ENCODE assay signal across 8 mouse cellular contexts in genomic region chr17:56008356-56009087, GRCm38 (mm10). TPM values are rescaled to one million over a fixed set of nuclear protein-coding genes. Genes with fewer than 3 reads are reported as not detected.
A peak's percentile ranks its signal among the peaks of the same experiment; 100 is the strongest.
DNase-seq lines count a peak whose midpoint lies in the region; ATAC-seq lines count a peak whose summit lies in the region.

No protein-coding gene starts in this region.

- under 1% methylated on average over 21 of the region's 21 CpGs for WGBS in heart, embryonic 10.5 days
- under 1% methylated on average over 21 of the region's 21 CpGs for WGBS in kidney, embryonic 15.5 days

- H3K9me3 ChIP-seq in heart, embryonic 10.5 days = no peaks in the 10 kb centered on the region
- no peaks in the 10 kb centered on the region for H3K9me3 ChIP-seq in kidney, embryonic 15.5 days (replicated peaks)

- peak overlapping the region; percentile 88 for H3K27ac ChIP-seq in heart, embryonic 10.5 days
- H3K27ac ChIP-seq in kidney, embryonic 15.5 days = peak overlapping the region; percentile 97

- peaks cover 37% of the 10 kb centered on the region for H3K4me1 ChIP-seq in heart, embryonic 10.5 days
- H3K4me1 ChIP-seq in kidney, embryonic 15.5 days = peaks cover 37% of the 10 kb centered on the region

- peak; percentile 87 for ATAC-seq in erythroblast, adult 5-6 weeks (replicated peaks; ENCODE audit: low FRiP score, poor library complexity, severe bottlenecking)
- ATAC-seq in kidney, embryonic 15.5 days (replicated peaks; ENCODE audit: low FRiP score) = peak; percentile 93
- ATAC-seq in monocyte, adult 5-6 weeks (replicated peaks; ENCODE audit: insufficient number of reproducible peaks, low FRiP score, low TSS enrichment, poor library complexity, severe bottlenecking) = peak; percentile 88

- H3K36me3 ChIP-seq in heart, embryonic 10.5 days = peaks cover 26% of the 10 kb centered on the region
- H3K36me3 ChIP-seq in kidney, embryonic 15.5 days = peaks cover 23% of the 10 kb centered on the region

- H3K4me3 ChIP-seq in heart, embryonic 10.5 days = peak overlapping the region; percentile 80
- peak overlapping the region; percentile 94 for H3K4me3 ChIP-seq in kidney, embryonic 15.5 days (replicated peaks)

- peak; percentile 85 to 87 for DNase-seq in B cell, adult 2 months
- DNase-seq in brain, adult 2 months (ENCODE audit: low read depth, low spot score) = peak; percentile 99
- peak; percentile 99 for DNase-seq in heart, embryonic 10.5 days (ENCODE audit: low spot score)
- DNase-seq in liver = peak; percentile 92
- DNase-seq in spleen, postnatal 4 days (ENCODE audit: low spot score in 2 of 2) = peak; percentile 86 to 90

- H3K27me3 ChIP-seq in heart, embryonic 10.5 days (ENCODE audit: insufficient read depth, poor library complexity, severe bottlenecking) = 0 out of 2 replicates have a peak, but pooled peaks cover 7% of the 10 kb centered on the region
- H3K27me3 ChIP-seq in kidney, embryonic 15.5 days = no peaks in the 10 kb centered on the region

- H3K9ac ChIP-seq in kidney, embryonic 15.5 days = peak overlapping the region; percentile 92

- H3K4me2 ChIP-seq in kidney, embryonic 15.5 days = peak overlapping the region; percentile 97

RNA-seq across cellular contexts. Expression of gene Mpnd, which starts 3.0 kb away (rescaled TPM):
- 3.3 and 5.4 TPM in 2 replicates for total RNA-seq in erythroblast, adult 5-6 weeks (2015; ENCODE audit: low replicate concordance)
- 6.1 and 7.8 TPM in 2 replicates for total RNA-seq in erythroblast, adult 5-6 weeks (2017; ENCODE audit: low replicate concordance)
- 69.5 and 111 TPM in 2 replicates for polyA plus RNA-seq in heart, embryonic 10.5 days (2016; fragmentation: Nextera tagmentation; extraction: Ambion mirVana)
- polyA plus RNA-seq in kidney, embryonic 15.5 days (2015; fragmentation: Nextera tagmentation; extraction: Ambion mirVana) = 97.4 and 103 TPM in 2 replicates
- total RNA-seq in monocyte, adult 5-6 weeks (2017) = 31.5 to 106 TPM (median 82.0 TPM) in 3 replicates

RNA-seq across cellular contexts. Expression of gene Stap2, which starts 3.1 kb away (rescaled TPM):
- total RNA-seq in erythroblast, adult 5-6 weeks (2015; ENCODE audit: low replicate concordance) = not detected in 2 replicates
- 1.3 TPM in 1 of 2 replicates, not detected in the other for total RNA-seq in erythroblast, adult 5-6 weeks (2017; ENCODE audit: low replicate concordance)
- 7.7 and 8.0 TPM in 2 replicates for polyA plus RNA-seq in heart, embryonic 10.5 days (2016; fragmentation: Nextera tagmentation; extraction: Ambion mirVana)
- polyA plus RNA-seq in kidney, embryonic 15.5 days (2015; fragmentation: Nextera tagmentation; extraction: Ambion mirVana) = 14.5 and 15.5 TPM in 2 replicates
- total RNA-seq in monocyte, adult 5-6 weeks (2017) = 0.29 to 1.1 TPM in 2 of 3 replicates, not detected in the other

RNA-seq across cellular contexts. Expression of gene Fsd1, which starts 22.2 kb away (rescaled TPM):
- total RNA-seq in erythroblast, adult 5-6 weeks (2015; ENCODE audit: low replicate concordance) = not detected in 2 replicates
- not detected in 2 replicates for total RNA-seq in erythroblast, adult 5-6 weeks (2017; ENCODE audit: low replicate concordance)
- polyA plus RNA-seq in heart, embryonic 10.5 days (2016; fragmentation: Nextera tagmentation; extraction: Ambion mirVana) = 8.4 and 23.2 TPM in 2 replicates
- 19.7 and 21.7 TPM in 2 replicates for polyA plus RNA-seq in kidney, embryonic 15.5 days (2015; fragmentation: Nextera tagmentation; extraction: Ambion mirVana)
- not detected in 3 replicates for total RNA-seq in monocyte, adult 5-6 weeks (2017)

RNA-seq across cellular contexts. Expression of gene Sh3gl1, which starts 27.9 kb away (rescaled TPM):
- total RNA-seq in erythroblast, adult 5-6 weeks (2015; ENCODE audit: low replicate concordance) = 7.5 and 10.9 TPM in 2 replicates
- total RNA-seq in erythroblast, adult 5-6 weeks (2017; ENCODE audit: low replicate concordance) = 10.0 and 11.4 TPM in 2 replicates
- 117 and 155 TPM in 2 replicates for polyA plus RNA-seq in heart, embryonic 10.5 days (2016; fragmentation: Nextera tagmentation; extraction: Ambion mirVana)
- 168 and 175 TPM in 2 replicates for polyA plus RNA-seq in kidney, embryonic 15.5 days (2015; fragmentation: Nextera tagmentation; extraction: Ambion mirVana)
- 22.4 to 35.7 TPM (median 23.4 TPM) in 3 replicates for total RNA-seq in monocyte, adult 5-6 weeks (2017)

RNA-seq across cellular contexts. Expression of gene Chaf1a, which starts 31.7 kb away (rescaled TPM):
- 6.1 and 16.3 TPM in 2 replicates for total RNA-seq in erythroblast, adult 5-6 weeks (2015; ENCODE audit: low replicate concordance)
- total RNA-seq in erythroblast, adult 5-6 weeks (2017; ENCODE audit: low replicate concordance) = 18.5 and 25.2 TPM in 2 replicates
- polyA plus RNA-seq in heart, embryonic 10.5 days (2016; fragmentation: Nextera tagmentation; extraction: Ambion mirVana) = 24.0 and 30.0 TPM in 2 replicates
- polyA plus RNA-seq in kidney, embryonic 15.5 days (2015; fragmentation: Nextera tagmentation; extraction: Ambion mirVana) = 26.9 and 30.8 TPM in 2 replicates
- total RNA-seq in monocyte, adult 5-6 weeks (2017) = 0.64 to 4.6 TPM (median 2.1 TPM) in 3 replicates

Comparison
In these comparisons a context has a peak if more than half of its experiments do, and no peak if none do; other contexts are left out.
1. Peak in every context shown above with its lines: DNase-seq, ATAC-seq, H3K4me3 ChIP-seq and H3K27ac ChIP-seq.